8 mouse cellular contexts compared by ENCODE assay signal in the genomic region with DNA sequence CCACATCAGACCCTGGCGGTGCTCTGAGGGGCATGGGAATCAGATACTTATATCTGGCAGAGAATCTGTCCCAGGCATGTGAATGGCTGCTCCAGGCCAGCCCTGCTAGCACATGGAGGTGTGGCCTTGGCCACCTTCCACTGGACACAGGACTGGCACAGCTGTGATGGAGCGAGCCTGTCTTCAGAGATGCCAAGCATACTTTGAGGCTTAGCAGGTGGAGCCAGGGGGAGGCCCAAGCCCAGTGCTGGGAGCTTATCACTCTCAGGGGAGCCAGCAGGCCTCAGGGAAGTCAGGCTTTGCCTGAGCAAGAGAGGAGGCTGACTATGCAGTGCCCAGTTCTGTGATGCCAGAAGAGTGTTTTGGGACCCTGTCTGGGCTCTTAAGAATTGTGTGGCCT. TPM values are rescaled to one million over a fixed set of nuclear protein-coding genes. Genes with fewer than 3 reads are reported as not detected.
DNase-seq lines count a peak whose midpoint lies in the region; ATAC-seq and TF ChIP-seq lines count a peak whose summit lies in the region.

No protein-coding gene starts in this region.

- H3K4me3 ChIP-seq in heart, embryonic 15.5 days, result no peak overlapping the region
- no peak overlapping the region for H3K4me3 ChIP-seq in lung, adult 2 months (replicated peaks; ENCODE audit: extremely low read depth, low read depth, low read length)
- no peak overlapping the region for H3K4me3 ChIP-seq in layer of hippocampus, adult 2 months
- H3K4me3 ChIP-seq in forebrain, postnatal 0 days (ENCODE audit: low read depth, low read length), result no peak overlapping the region

- peak; percentile 38 for ATAC-seq in heart, embryonic 15.5 days (replicated peaks; ENCODE audit: insufficient number of reproducible peaks, insufficient read depth, low FRiP score, low read depth)
- ATAC-seq in forebrain, postnatal 0 days, result no peak

- no peaks in the 10 kb centered on the region for H3K9me3 ChIP-seq in heart, embryonic 15.5 days (replicated peaks)
- no peaks in the 10 kb centered on the region for H3K9me3 ChIP-seq in forebrain, postnatal 0 days (ENCODE audit: low read length)

- H3K4me2 ChIP-seq in heart, embryonic 15.5 days, result peak overlapping the region; percentile 70
- H3K4me2 ChIP-seq in forebrain, postnatal 0 days (ENCODE audit: low read depth), result no peak overlapping the region

- 41% methylated on average over 2 of the region's 2 CpGs for WGBS in heart, embryonic 15.5 days
- 40% methylated on average over 2 of the region's 2 CpGs for WGBS in lung, adult 2 months
- 60% methylated on average over 2 of the region's 2 CpGs for WGBS in forebrain, postnatal 0 days

- no peaks in the 10 kb centered on the region for H3K27me3 ChIP-seq in heart, embryonic 15.5 days
- H3K27me3 ChIP-seq in forebrain, postnatal 0 days (ENCODE audit: insufficient read depth, low read length), result no peaks in the 10 kb centered on the region

- no peak for TF ChIP-seq CTCF in lung, adult 2 months (IDR thresholded peaks at IDR 0.05; ENCODE audit: insufficient read depth, low read length)
- no peak for TF ChIP-seq CTCF in layer of hippocampus, adult 2 months (conservative IDR thresholded peaks at IDR 0.05)
- no peak for TF ChIP-seq CTCF in forebrain, postnatal 0 days (IDR thresholded peaks at IDR 0.05; ENCODE audit: low read depth)

- H3K4me1 ChIP-seq in heart, embryonic 15.5 days (replicated peaks), result peaks cover 84% of the 10 kb centered on the region
- peaks cover 39% of the 10 kb centered on the region for H3K4me1 ChIP-seq in lung, adult 2 months (ENCODE audit: control insufficient read depth, insufficient read depth, low read length)
- peaks cover 29% of the 10 kb centered on the region; the same call in 1 of the 2 replicates for H3K4me1 ChIP-seq in forebrain, postnatal 0 days (ENCODE audit: insufficient read depth)

- intact Hi-C loops in left cerebral cortex, postnatal 4 days (cut with DNase I), result no loop called here
- intact Hi-C loops in left cerebral cortex, postnatal 25 days (cut with DNase I), result no loop called here

- H3K36me3 ChIP-seq in heart, embryonic 15.5 days, result no peaks in the 10 kb centered on the region
- H3K36me3 ChIP-seq in forebrain, postnatal 0 days (ENCODE audit: insufficient read depth), result no peaks in the 10 kb centered on the region

- peak; percentile 42 for DNase-seq in left cerebral cortex, postnatal 4 days
- DNase-seq in left cerebral cortex, postnatal 25 days (ENCODE audit: low spot score in 2 of 2), result no peak
- DNase-seq in brain, adult 2 months (ENCODE audit: low read depth, low spot score), result peak; percentile 49
- DNase-seq in lung, adult 2 months, result peak; percentile 60
- DNase-seq in layer of hippocampus, adult 2 months (ENCODE audit: low spot score in 2 of 2), result no peak
- no peak for DNase-seq in forebrain, postnatal 0 days
- no peak for DNase-seq in right cerebral cortex, adult 2 months (ENCODE audit: low spot score in 2 of 2)

- peak overlapping the region; percentile 78 for H3K27ac ChIP-seq in heart, embryonic 15.5 days
- H3K27ac ChIP-seq in layer of hippocampus, adult 2 months, result no peak overlapping the region; the same call in 1 of the 2 replicates
- H3K27ac ChIP-seq in forebrain, postnatal 0 days (ENCODE audit: low read depth, low read length), result no peak overlapping the region

- no peak for TF ChIP-seq POLR2A in lung, adult 2 months (IDR thresholded peaks at IDR 0.05; ENCODE audit: borderline replicate concordance, extremely low read depth, low read depth, low read length)

- no peak overlapping the region for H3K9ac ChIP-seq in heart, embryonic 15.5 days
- no peak overlapping the region for H3K9ac ChIP-seq in forebrain, postnatal 0 days

RNA-seq across cellular contexts. Expression of a gene that starts 4.1 kb away (rescaled TPM):
- 10 to 100 TPM; 56.6 to 57.2 TPM for total RNA-seq in left cerebral cortex, postnatal 4 days (2021)
- 10 to 100 TPM; 48.5 to 51.0 TPM for total RNA-seq in left cerebral cortex, postnatal 25 days (2021)
- 47.4 and 48.2 TPM in 2 replicates for polyA plus RNA-seq in heart, embryonic 15.5 days (2015; fragmentation: Nextera tagmentation; extraction: Ambion mirVana)
- polyA plus RNA-seq in lung, adult 2 months (2012; rRNA removed), result 53.3 and 63.2 TPM in 2 replicates
- total RNA-seq in layer of hippocampus, adult 2 months (2021), result 10 to 100 TPM; 55.2 to 55.3 TPM
- 40.9 and 50.9 TPM in 2 replicates for total RNA-seq in forebrain, postnatal 0 days (2014; rRNA removed)
- 20.8 and 23.7 TPM in 2 replicates for polyA plus RNA-seq in forebrain, postnatal 0 days (2015; fragmentation: Nextera tagmentation; extraction: Ambion mirVana)

RNA-seq across cellular contexts. Expression of a gene that starts 25.4 kb away (rescaled TPM):
- total RNA-seq in left cerebral cortex, postnatal 4 days (2021), result 10 to 100 TPM; 19.8 to 27.2 TPM
- 1 to 10 TPM; 6.3 to 6.8 TPM for total RNA-seq in left cerebral cortex, postnatal 25 days (2021)
- 0.14 and 0.32 TPM in 2 replicates for polyA plus RNA-seq in heart, embryonic 15.5 days (2015; fragmentation: Nextera tagmentation; extraction: Ambion mirVana)
- 2.8 and 4.1 TPM in 2 replicates for polyA plus RNA-seq in lung, adult 2 months (2012; rRNA removed)
- total RNA-seq in layer of hippocampus, adult 2 months (2021), result 1 to 10 TPM; 5.6 to 7.1 TPM
- total RNA-seq in forebrain, postnatal 0 days (2014; rRNA removed), result 14.0 and 17.2 TPM in 2 replicates
- 2.0 and 2.8 TPM in 2 replicates for polyA plus RNA-seq in forebrain, postnatal 0 days (2015; fragmentation: Nextera tagmentation; extraction: Ambion mirVana)

Comparison
In these comparisons a context has a peak if more than half of its experiments do, and no peak if none do; other contexts are left out.
1. DNase-seq: peak in left cerebral cortex, postnatal 4 days (single experiment), brain, adult 2 months (single experiment) and lung, adult 2 months (single experiment); none in left cerebral cortex, postnatal 25 days (0 of 2), layer of hippocampus, adult 2 months (0 of 2), forebrain, postnatal 0 days (single experiment) and right cerebral cortex, adult 2 months (0 of 2).